In the genomic region with DNA sequence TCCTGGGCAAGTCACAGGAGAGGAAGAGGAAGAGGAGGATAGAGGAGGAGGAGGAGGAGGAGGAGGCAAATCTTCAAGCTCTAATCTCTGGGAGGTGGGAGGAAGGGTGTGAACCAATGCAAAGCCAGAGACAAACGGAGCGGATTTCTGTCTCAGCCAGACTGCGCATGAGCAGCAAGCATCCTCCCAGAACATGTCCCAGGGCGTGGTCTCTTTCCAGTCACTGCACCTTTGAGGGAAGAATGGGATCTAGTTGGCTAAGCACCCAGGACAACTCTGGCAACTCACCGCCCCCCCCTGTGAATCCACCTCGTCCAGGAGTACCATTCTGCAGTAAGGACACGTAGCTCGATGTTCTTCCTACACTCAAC, we compare ENCODE assay signal across 21 mouse cellular contexts. TPM values are rescaled to one million over a fixed set of nuclear protein-coding genes. Genes with fewer than 3 reads are reported as not detected.
DNase-seq lines count a peak whose midpoint lies in the region; ATAC-seq lines count a peak whose summit lies in the region.
"Had no signal": no experiment of that assay in that cellular context is flagged by ENCODE, and none has a peak within 500 bp of the region (broad histone marks: within the 10 kb centered on the region; RNA-seq: fewer than 3 reads in every experiment).

No protein-coding gene starts in this region.

- no peaks in the 10 kb centered on the region for H3K9me3 ChIP-seq in neural tube, embryonic 11.5 days (ENCODE audit: control insufficient read depth, low read length)
- H3K9me3 ChIP-seq: embryonic facial prominence, embryonic 15.5 days; forebrain, embryonic 10.5 days; hindbrain, embryonic 15.5 days; limb, embryonic 10.5 days; liver, embryonic 13.5 days; neural tube, embryonic 12.5 days had no signal

- no peak overlapping the region for H3K27ac ChIP-seq in neural tube, embryonic 11.5 days (ENCODE audit: low read depth, low read length)
- H3K27ac ChIP-seq: embryonic facial prominence, embryonic 15.5 days; forebrain, embryonic 10.5 days; hindbrain, embryonic 15.5 days; limb, embryonic 10.5 days; liver, embryonic 13.5 days; neural tube, embryonic 12.5 days had no signal

- H3K36me3 ChIP-seq in neural tube, embryonic 11.5 days (ENCODE audit: control insufficient read depth, insufficient read depth, low read length), result no peaks in the 10 kb centered on the region
- H3K36me3 ChIP-seq: embryonic facial prominence, embryonic 15.5 days; forebrain, embryonic 10.5 days; hindbrain, embryonic 15.5 days; limb, embryonic 10.5 days; liver, embryonic 13.5 days; neural tube, embryonic 12.5 days had no signal

- H3K4me2 ChIP-seq in neural tube, embryonic 11.5 days (ENCODE audit: low read depth), result no peak overlapping the region
- H3K4me2 ChIP-seq: embryonic facial prominence, embryonic 15.5 days; hindbrain, embryonic 15.5 days; liver, embryonic 13.5 days; neural tube, embryonic 12.5 days had no signal

- no peaks in the 10 kb centered on the region for H3K27me3 ChIP-seq in neural tube, embryonic 11.5 days (ENCODE audit: control insufficient read depth, insufficient read depth, low read length)
- H3K27me3 ChIP-seq: hindbrain, embryonic 15.5 days; liver, embryonic 13.5 days; neural tube, embryonic 12.5 days had no signal

- no peaks in the 10 kb centered on the region for H3K4me1 ChIP-seq in neural tube, embryonic 11.5 days (ENCODE audit: control insufficient read depth, insufficient read depth, low read length)
- H3K4me1 ChIP-seq: hindbrain, embryonic 15.5 days; neural tube, embryonic 12.5 days had no signal

- H3K4me3 ChIP-seq in neural tube, embryonic 11.5 days (ENCODE audit: low read depth, low read length), result no peak overlapping the region
- H3K4me3 ChIP-seq: embryonic facial prominence, embryonic 15.5 days; forebrain, embryonic 10.5 days; hindbrain, embryonic 15.5 days; left cerebral cortex, adult 2 months; limb, embryonic 10.5 days; liver, embryonic 13.5 days; neural tube, embryonic 12.5 days had no signal

- ATAC-seq in neural tube, embryonic 11.5 days (ENCODE audit: insufficient read depth, low FRiP score, low TSS enrichment), result no peak
- ATAC-seq: activated CD4-positive, CD25-positive, alpha-beta regulatory T cell, adult 4 months; intestine, embryonic 16.5 days had no signal

- DNase-seq in cerebellum, adult 18-20 months, result peak; percentile 59 to 61
- DNase-seq in cerebellum, adult 8-10 months, result no peak
- peak; percentile 8 for DNase-seq in neural tube, embryonic 11.5 days (ENCODE audit: low spot score)
- DNase-seq in neural tube, embryonic 10.5 days (ENCODE audit: extremely low spot score, low spot score), result no peak
- peak; percentile 74 to 78 for DNase-seq in cerebellum, postnatal 14 days
- DNase-seq in kidney, postnatal 14 days, result no peak
- DNase-seq in retina, postnatal 1 day, result no peak
- DNase-seq: embryo, embryonic 11 days; liver, embryonic 13.5 days; lung, postnatal 10 days; thymus, postnatal 14 days had no signal

- no peak overlapping the region for H3K9ac ChIP-seq in neural tube, embryonic 11.5 days (ENCODE audit: low read length)
- H3K9ac ChIP-seq: embryonic facial prominence, embryonic 15.5 days; hindbrain, embryonic 15.5 days; liver, embryonic 13.5 days; neural tube, embryonic 12.5 days had no signal

- 66% methylated on average over 8 of the region's 8 CpGs for WGBS in neural tube, embryonic 11.5 days

RNA-seq across cellular contexts. Expression of gene Myl7, which starts 17.6 kb away (rescaled TPM):
- polyA plus RNA-seq in neural tube, embryonic 11.5 days (2014; fragmentation: Nextera tagmentation; extraction: Ambion mirVana), result 3.9 and 16.9 TPM in 2 replicates
- polyA plus RNA-seq: activated CD4-positive, CD25-positive, alpha-beta regulatory T cell, adult 4 months; frontal cortex, adult 2 months; midbrain, postnatal 0 days had no signal

RNA-seq across cellular contexts. Expression of gene Gck, which starts 33.7 kb away (rescaled TPM):
- 0.88 and 1.4 TPM in 2 replicates for polyA plus RNA-seq in neural tube, embryonic 11.5 days (2014; fragmentation: Nextera tagmentation; extraction: Ambion mirVana)
- polyA plus RNA-seq: activated CD4-positive, CD25-positive, alpha-beta regulatory T cell, adult 4 months had no signal

RNA-seq across cellular contexts. Expression of gene Pold2, which starts 38.1 kb away (rescaled TPM):
- 92.5 and 102 TPM in 2 replicates for polyA plus RNA-seq in neural tube, embryonic 11.5 days (2014; fragmentation: Nextera tagmentation; extraction: Ambion mirVana)

RNA-seq across cellular contexts. Expression of gene Ykt6, which starts 39.3 kb away (rescaled TPM):
- polyA plus RNA-seq in neural tube, embryonic 11.5 days (2014; fragmentation: Nextera tagmentation; extraction: Ambion mirVana), result 32.3 and 32.6 TPM in 2 replicates

RNA-seq across cellular contexts. Expression of gene Aebp1, which starts 54.4 kb away (rescaled TPM):
- 8.9 and 9.7 TPM in 2 replicates for polyA plus RNA-seq in neural tube, embryonic 11.5 days (2014; fragmentation: Nextera tagmentation; extraction: Ambion mirVana)

Comparison
In these comparisons a context has a peak if more than half of its experiments do, and no peak if none do; other contexts are left out.
1. DNase-seq: peak in cerebellum, adult 18-20 months (2 of 2), neural tube, embryonic 11.5 days (single experiment) and cerebellum, postnatal 14 days (2 of 2); none in cerebellum, adult 8-10 months (single experiment), neural tube, embryonic 10.5 days (single experiment), kidney, postnatal 14 days (single experiment) and retina, postnatal 1 day (single experiment).